Mouse (Mus musculus): Measurements from ENCODE around the gene Plp1. TPM values are rescaled to one million over a fixed set of nuclear protein-coding genes. Genes with fewer than 3 reads are reported as not detected.

The Plp1 gene
- 3.0 TPM for polyA plus RNA-seq (2017; shearing (Covaris generic))

GRCm38 (mm10) chrX:136822371-136822770 is at the start of gene Plp1:
Gene Plp1, plus strand, starts transcription at chrX:136822671.

GRCm38 (mm10) chrX:136780041-136780440 is 42.4 kb upstream of the Plp1 start, which contains the start of gene Glra4:
Gene Glra4, minus strand, starts transcription at chrX:136780141.

GRCm38 (mm10) chrX:136868061-136869040 is 45.9 kb downstream of the Plp1 start, which contains the start of gene Rab9b:
Gene Rab9b, minus strand, starts transcription at chrX:136868755.

Other genes starting within 250 kb of the Plp1 start
- 5.2 TPM for gene Tceal3, start 231.8 kb upstream of the Plp1 start, polyA plus RNA-seq (2017; shearing (Covaris generic))
- gene Tceal1, start 114.7 kb upstream of the Plp1 start, polyA plus RNA-seq (2017; shearing (Covaris generic)): 0.21 TPM
- gene Morf4l2, start 79.0 kb upstream of the Plp1 start, polyA plus RNA-seq (2017; shearing (Covaris generic)): 93.0 TPM
- gene Glra4, start 42.5 kb upstream of the Plp1 start, polyA plus RNA-seq (2017; shearing (Covaris generic)): not detected
- not detected for gene Rab9b, start 46.1 kb downstream of the Plp1 start, polyA plus RNA-seq (2017; shearing (Covaris generic))
- gene H2bfm, start 104.7 kb downstream of the Plp1 start, polyA plus RNA-seq (2017; shearing (Covaris generic)): not detected
- gene Tmsb15b2, start 152.8 kb downstream of the Plp1 start, polyA plus RNA-seq (2017; shearing (Covaris generic)): 65.9 TPM
- 5.0 TPM for gene Tmsb15l, start 154.2 kb downstream of the Plp1 start, polyA plus RNA-seq (2017; shearing (Covaris generic))
- gene Tmsb15b1, start 154.2 kb downstream of the Plp1 start, polyA plus RNA-seq (2017; shearing (Covaris generic)): 24.3 TPM
- gene Zcchc18, start 170.5 kb downstream of the Plp1 start, polyA plus RNA-seq (2017; shearing (Covaris generic)): 67.7 TPM
- gene Slc25a53, start 215.6 kb downstream of the Plp1 start, polyA plus RNA-seq (2017; shearing (Covaris generic)): 20.4 TPM
- gene Fam199x, start 226.9 kb downstream of the Plp1 start, polyA plus RNA-seq (2017; shearing (Covaris generic)): 5.7 TPM